Mouse (Mus musculus): ENCODE measurements around the gene Gamt.
"Not testable (repeated sequence)": the region's sequence is repeated elsewhere in the genome, so short reads cannot be mapped to it uniquely, and the experiment has no call there.

Gamt gene

DNA sequence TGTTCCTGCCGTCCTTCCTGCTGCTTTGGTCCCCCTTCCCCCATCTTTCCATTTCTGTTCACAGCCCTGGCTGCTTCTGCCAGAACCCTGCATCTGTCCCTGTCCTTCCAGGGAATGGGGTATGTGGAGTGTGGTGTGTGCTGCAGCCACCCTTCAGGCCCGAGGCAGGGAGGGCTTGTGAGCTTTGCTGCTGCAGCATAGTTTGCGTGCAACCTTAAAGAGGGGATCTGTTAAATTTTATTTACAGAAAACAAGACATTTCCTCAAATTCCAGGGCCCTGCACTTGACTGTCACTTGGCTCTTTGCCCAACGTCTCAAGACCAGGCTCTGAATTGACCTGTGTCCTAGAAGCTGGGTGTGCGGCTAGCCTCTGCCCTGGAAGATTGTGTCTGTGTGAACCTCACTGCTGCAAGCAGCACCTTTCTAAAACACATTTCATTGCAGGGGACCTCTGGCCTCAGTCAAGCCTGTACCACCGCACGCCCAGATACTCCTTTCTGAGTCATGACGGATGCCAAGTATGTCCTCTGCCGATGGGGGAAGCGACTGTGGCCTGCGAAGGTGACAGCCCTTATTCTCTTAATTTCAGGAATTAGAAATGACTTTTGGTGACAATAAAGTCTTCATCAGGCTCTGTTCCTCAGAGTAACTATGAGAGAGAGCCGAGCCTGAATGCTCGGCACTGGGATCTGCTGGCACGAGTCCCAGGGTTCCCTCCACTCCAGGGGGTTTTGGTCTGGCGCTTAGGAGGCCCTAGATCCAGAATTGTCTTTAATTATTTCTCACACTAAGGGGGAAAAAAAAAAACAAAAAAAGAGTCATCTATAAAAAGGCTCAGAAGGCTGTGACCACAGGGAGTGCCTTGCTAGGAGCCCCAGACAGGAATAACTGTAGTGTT lies 32.7 kb downstream of the Gamt start:
- no peak for DNase-seq (ENCODE audit: low spot score)

DNA sequence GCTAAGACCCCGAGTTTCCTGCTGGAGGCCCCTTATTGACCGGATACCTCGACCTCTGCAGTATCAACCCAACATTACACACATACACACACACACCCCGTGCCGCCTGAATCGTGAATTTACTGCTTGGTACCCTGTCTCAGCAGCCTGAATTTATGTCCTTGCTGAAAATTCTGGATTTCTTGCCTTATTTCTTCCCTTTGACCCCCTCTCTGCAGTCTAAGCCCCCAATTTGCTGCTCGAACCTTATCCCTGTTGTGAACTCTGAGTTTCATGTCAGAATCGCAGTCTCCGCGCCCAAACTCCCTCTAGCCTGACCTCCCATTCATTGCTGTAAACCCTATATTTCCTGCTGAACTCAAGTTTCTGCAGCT lies 33.7 kb downstream of the Gamt start:
- no peak for DNase-seq (ENCODE audit: low spot score)

DNA sequence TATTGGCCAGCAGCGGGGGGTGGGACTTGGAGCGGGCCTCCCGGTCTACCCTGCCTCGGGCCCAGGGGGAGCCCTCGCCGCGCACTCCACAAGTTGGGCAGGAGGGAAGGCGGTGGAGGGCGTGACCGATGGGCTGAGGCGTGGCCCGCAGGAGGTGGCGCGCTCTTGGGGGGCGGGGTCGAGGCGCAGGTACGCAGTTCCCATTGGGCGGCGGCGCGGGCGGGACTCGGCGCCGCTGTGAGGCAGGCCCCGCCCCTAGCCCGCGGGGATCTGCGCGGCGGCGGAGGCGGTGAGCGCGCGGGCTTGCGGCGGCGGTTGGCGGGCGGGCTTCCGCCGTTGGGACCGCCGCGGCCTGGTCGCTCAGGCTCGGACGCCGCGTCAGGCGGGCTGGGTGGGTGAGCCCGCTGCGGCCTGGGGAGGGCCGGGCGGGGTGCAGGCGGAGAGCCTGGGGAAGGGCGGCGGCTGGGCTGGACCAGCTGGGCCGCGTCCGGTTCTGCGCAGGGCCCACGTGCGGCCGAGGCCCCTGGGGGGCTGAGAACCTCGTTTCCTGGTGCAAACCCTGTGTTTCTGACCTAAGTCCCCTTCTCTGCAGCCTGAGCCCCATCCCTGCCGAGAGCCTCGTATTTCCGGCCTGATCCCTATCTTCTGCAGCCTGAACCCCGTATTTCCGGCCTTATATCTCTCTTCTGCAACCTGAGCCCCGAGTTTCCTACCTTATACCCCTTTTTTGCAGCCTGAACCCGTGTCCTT lies 34.2 kb downstream of the Gamt start, which contains the start of gene Mum1:
Gene Mum1 (plus strand): TSS at position 19 of the 750 bp plus-strand sequence.
- peak; percentile 99 for DNase-seq (ENCODE audit: low spot score)

DNA sequence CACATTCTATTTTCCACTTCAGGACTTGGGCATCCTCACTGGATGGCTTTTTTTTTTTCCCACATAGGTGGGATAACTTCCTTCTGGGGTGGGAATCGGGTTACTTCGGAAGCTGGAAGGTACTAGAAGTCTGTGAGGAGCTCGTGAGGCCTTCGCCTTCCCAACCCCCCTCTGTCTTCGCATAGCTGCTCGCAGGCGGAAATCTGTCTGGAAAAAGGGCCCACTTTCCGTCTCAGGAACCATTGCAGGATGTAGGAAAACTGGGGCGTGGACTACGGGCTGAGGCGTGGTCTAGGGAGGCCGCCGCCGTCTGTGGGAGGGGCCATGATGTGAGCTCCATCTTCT lies 34.8 kb downstream of the Gamt start:
- no peak for DNase-seq (ENCODE audit: low spot score)

DNA sequence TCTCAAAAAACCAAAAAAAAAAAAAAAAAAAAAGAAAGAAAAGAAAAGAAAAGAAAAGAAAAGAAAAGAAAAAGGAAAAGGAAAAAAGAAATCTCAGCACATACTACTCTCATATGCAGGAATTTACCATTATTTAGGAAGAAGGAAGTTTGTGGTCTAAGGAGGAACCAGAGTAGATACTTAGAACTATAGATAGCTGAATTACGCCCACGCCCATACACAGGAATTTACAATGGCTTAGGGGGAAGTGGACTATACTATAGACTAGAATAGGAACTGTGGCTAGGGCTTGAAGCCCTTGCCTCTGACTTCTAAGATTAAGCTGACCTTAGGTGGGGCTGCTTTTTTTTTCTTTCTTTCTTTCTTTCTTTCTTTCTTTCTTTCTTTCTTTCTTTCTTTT lies 37.7 kb downstream of the Gamt start:
- not testable (repeated sequence) for DNase-seq (ENCODE audit: low spot score)

DNA sequence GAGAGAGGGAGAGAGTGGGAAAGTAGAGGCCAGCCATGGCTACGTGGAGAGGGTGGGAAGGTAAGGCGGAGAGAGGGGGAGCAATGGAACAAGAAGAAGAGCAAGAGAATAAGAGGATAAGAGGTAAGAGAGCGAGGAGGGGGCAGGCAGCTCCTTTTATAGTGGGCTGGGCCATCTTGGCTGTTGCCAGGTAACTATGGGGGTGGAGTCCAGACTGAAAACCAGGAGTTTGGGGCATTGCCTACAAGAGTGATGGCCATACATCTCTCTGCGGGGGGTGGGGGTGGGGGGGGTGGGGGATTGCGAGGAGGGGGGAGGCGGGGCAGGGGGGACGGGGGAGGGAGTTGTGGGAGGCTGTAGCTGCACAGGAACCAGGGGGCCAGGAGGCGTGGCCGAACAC lies 40.1 kb downstream of the Gamt start:
- no peak for DNase-seq (ENCODE audit: low spot score)

DNA sequence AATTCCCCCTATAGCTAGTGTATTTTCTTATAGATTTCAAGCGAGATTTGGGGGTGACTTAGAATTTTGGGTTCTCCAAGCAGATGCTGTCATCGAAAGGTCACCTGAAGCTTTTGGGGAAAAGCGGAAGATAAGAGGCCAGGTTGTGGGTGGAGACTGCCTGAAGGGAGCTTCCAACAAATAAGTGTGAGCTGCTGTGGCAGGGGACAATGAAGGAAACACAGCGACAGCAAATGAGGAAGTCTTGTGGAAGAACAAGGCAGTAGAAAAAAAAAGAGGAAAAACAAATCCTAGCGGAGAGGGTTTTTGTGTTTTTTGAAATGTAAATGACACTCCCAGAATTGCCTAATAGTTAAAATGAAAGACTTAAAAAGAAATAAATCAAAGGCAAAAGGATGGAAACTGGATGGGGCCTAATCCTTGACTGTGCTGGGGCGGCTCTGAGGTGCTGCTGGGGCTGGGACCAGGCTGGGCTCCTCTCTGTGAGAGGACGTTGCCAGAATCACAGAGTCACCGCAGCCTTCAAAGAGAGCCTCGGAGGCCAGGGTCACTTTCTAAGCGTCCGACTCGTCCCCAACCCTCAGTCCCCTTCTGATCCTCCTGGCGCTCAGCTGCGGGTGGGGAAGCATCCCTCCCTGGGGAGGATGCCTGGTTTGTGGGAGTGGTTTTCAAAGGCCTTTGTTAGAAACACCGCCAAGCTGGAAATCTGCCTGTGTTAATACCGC lies 45.6 kb downstream of the Gamt start:
- DNase-seq (ENCODE audit: low spot score) = no peak

DNA sequence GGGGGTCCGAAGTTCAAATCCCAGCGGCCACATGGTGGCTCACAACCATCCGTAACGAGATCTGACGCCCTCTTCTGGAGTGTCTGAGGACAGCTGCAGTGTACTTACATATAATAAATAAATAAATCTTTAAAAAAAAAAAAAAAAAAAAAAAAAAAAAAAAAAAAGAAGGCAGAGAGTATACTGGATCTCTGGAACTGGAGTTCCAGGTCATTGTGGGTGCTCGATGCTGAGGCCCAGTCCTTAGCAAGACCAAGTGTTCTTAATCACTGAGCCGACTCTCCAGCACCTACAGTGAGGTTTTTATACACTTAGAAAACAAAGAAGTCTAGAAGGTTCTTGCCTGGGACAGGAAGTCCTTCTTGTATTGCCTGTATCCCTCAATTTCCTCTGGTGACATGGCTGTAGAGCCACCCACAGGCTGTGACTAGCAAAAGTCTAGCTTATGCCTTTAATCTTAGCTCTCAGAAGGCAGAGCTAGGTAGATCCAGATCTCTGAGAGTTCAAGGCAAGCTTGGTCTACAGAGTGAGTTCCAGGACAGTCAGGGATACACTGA lies 49.2 kb downstream of the Gamt start:
- DNase-seq (ENCODE audit: low spot score) = not testable (repeated sequence)

DNA sequence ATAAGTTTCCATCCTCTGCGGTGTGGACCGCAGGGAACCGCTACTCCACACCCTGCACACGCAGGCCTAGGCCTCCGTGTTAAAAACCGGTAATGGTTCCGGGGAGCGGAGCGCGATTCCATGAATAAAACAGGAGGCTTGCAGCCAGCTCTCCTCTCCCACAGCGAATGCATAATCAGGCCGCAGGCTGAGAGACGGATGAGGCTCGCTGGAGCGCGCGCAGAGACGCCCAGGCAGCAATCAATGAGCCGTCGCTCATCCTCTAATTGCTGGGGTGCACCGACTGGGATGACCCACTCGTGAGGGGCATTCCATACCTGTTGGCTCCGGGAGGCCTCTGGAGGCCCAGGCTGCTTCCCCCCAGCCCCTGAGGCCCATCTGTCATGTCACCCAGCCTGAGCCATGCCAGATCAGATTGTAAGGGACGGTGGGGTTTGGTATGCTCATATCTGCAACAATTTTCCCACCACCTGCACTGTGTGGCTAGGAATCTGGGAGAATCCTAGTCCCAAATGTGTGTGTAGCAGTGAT lies 51.9 kb downstream of the Gamt start:
- DNase-seq (ENCODE audit: low spot score) = no peak

DNA sequence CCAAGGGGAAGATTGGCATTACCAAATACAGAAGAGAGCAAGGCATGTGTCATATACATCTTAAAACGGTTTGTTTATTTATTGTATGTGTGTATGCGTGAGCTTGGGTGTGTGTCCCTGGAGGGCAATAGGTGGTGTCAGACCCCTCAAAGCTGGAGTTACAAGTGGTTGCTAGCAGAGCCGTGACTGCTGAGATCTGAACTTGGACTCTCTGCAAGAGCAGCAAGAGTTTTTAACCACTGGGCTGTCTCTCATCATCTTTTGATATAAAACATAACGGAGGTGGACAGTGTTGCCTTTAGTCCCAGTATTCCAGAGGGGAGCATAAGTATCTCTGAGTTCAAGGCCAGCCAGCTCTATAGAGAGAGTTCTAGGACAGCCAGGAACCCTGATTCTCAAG lies 52.6 kb downstream of the Gamt start:
- DNase-seq (ENCODE audit: low spot score) = no peak
